Mouse (Mus musculus) olfactory bulb, adult 2 months (tissue): ENCODE measurements around the gene Bcl6.

Experiments
- CTCF ChIP-seq: fragments of 200-500 bp; IDR thresholded peaks from 2 replicates; pipeline ENCODE4 v1.5.1; 2012; ENCODE audit warnings: low read depth, mild to moderate bottlenecking, low read length, moderate library complexity; ENCODE audit not compliant: insufficient read depth
- POLR2A ChIP-seq: fragments of 200-500 bp; IDR thresholded peaks from 2 replicates; pipeline ENCODE4 v1.6.1; 2012; ENCODE audit warnings: mild to moderate bottlenecking, low read depth, low read length, moderate library complexity; ENCODE audit not compliant: insufficient read depth

GRCm38 (mm10) chr16:23972126-23972740 is 16.4 kb downstream of the Bcl6 start:
- no peak for TF ChIP-seq POLR2A
- TF ChIP-seq CTCF: no peak
